Mouse (Mus musculus): ENCODE measurements at regions not wholly inside any gene's neighbourhood (a gene's known extent, or its start where the extent isn't known, plus 50 kb on each side); places are given as distances from the start of the nearest gene placed in this dataset.

GRCm38 (mm10) chr9:33209083-33209482 lies 573.1 kb downstream of the Ets1 start:
- no peak for ATAC-seq (ENCODE audit: low TSS enrichment)

DNA sequence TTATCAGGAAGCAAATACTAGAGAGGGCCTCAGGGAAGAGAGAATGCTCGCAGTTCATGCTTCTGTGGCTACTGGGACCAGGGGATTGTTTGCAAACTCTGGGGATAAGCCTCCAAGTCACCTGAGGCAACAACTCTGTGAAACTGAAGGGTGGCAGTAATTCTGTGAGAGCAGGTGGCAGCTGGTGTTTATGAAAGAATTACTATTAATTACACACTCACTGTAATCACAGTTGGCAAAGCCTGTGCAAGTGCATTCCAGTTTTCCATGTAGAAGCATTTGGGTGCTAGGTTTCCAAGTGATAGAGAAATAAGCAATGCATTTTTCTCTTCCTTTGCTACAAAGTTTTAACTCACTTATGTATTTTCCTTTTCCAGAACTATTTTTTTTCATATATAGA lies 578.5 kb downstream of the Ets1 start:
- ATAC-seq (ENCODE audit: low TSS enrichment) = no peak

GRCm38 (mm10) chr9:33220981-33221380 lies 585.0 kb downstream of the Ets1 start:
- ATAC-seq (ENCODE audit: low TSS enrichment) = peak; percentile 99

- ATAC-seq (ENCODE audit: low TSS enrichment) = no peak
These were observed 586.2 kb downstream of the Ets1 start for GRCm38 (mm10) chr9:33222066-33222805.

GRCm38 (mm10) chr9:33233699-33234131 lies 597.7 kb downstream of the Ets1 start:
- no peak for ATAC-seq (ENCODE audit: low TSS enrichment)

GRCm38 (mm10) chr9:33238190-33238589 lies 602.2 kb downstream of the Ets1 start:
- no peak for ATAC-seq (ENCODE audit: low TSS enrichment)

DNA sequence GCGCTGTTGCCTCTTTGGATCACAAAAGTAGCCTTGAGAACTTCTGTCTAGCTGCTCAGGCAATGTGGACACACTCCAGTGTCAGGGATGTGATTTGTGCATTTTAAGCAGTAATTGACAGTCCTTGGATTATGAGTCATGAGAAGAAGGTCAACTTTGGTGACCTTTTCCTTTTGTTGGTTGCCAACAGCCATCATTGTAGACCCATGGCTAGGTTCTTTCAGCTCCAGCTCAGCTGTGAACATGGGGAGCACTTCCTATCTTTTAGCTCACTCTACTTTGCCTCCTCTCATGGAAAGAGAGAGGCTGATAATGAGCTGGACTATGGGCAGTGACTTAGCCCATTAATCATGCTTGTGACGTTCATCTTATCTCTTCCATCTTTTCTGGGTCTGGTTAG lies 602.8 kb downstream of the Ets1 start:
- no peak for ATAC-seq (ENCODE audit: low TSS enrichment)

DNA sequence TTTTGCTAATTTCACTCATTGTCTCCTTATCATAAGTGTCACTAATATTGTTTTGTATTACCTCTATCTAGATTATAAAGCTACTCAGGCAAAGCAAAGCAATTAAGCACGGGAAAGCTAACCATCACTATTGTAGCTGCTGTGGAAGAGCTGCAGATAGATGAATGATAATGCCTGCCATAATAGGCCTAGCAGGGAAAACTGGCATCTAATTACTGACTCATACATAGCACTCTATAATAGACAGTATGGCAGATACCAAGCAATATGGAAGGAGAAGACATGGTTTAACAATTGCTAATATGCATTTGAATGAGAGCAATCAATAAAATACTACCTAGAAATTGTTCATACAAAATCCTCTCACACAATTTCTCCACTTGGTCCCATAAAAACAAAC lies 604.5 kb downstream of the Ets1 start:
- ATAC-seq (ENCODE audit: low TSS enrichment) = no peak

DNA sequence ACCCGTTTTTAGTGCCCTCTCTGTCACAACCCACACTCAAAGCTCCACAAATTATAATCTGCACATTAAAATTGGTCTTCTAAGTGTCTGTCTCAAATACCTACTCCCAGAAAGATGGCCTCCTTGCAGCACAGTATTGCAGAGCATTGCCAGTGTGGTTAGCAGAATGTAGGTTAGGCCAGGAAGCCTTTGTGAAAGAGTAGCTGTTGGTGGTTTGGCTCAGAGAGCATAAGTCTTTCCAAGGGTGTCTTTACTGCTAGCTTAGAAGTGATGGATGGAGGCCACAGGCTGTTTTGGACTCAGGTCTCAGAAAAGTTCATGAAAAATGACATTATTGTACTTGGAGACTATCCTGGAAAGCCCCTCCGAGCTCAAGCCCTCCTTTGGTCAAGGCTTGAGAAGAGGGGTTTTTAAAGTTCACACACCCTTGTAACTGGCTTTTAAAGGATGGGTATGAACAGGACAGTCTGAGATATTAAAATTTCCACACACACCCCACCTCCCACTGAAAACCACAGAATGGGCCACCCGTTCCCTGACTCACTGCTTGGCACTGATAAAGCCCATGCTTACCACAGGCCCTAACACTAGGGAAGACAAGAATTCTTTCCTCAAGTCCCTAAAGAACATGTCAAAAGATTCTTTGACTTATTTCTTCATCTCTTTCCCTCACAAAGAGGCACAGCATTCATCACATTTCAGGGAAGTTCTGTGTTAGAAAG lies 605.1 kb downstream of the Ets1 start:
- ATAC-seq (ENCODE audit: low TSS enrichment) = no peak

GRCm38 (mm10) chr9:33246932-33247331 lies 610.9 kb downstream of the Ets1 start:
- ATAC-seq (ENCODE audit: low TSS enrichment) = 0 out of 2 replicates have a peak, but pooled peaks have one; percentile 57

DNA sequence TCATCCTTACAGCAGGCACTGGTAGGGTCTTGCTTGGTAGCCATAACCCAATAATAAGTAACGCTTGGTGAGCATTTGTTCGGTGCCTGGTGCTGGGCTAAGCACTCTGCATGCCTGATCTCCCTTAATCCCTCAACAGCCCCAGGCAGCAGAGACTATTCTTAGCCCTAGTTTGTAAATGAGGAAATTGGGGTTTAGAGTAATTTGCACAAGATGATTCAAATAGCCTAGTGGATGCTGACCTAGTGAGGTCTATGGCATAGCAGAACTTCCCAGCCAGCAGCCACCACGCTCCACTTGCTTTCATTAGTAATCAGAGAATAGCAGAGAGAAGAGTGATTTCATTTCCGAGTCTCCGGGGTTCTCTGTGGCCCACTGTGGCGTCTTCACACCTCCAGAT lies 622.2 kb downstream of the Ets1 start:
- ATAC-seq (ENCODE audit: low TSS enrichment) = no peak

GRCm38 (mm10) chr9:33260171-33260570 lies 624.1 kb downstream of the Ets1 start:
- ATAC-seq (ENCODE audit: low TSS enrichment) = peak; percentile 99

GRCm38 (mm10) chr9:33289381-33289780 lies 653.4 kb downstream of the Ets1 start:
- peak; percentile 85 for ATAC-seq (ENCODE audit: low TSS enrichment)

GRCm38 (mm10) chr9:33292116-33292515 lies 656.1 kb downstream of the Ets1 start:
- ATAC-seq (ENCODE audit: low TSS enrichment) = peak; percentile 65

- no peak for ATAC-seq (ENCODE audit: low TSS enrichment)
These were observed 659.9 kb downstream of the Ets1 start for GRCm38 (mm10) chr9:33295925-33296324.

DNA sequence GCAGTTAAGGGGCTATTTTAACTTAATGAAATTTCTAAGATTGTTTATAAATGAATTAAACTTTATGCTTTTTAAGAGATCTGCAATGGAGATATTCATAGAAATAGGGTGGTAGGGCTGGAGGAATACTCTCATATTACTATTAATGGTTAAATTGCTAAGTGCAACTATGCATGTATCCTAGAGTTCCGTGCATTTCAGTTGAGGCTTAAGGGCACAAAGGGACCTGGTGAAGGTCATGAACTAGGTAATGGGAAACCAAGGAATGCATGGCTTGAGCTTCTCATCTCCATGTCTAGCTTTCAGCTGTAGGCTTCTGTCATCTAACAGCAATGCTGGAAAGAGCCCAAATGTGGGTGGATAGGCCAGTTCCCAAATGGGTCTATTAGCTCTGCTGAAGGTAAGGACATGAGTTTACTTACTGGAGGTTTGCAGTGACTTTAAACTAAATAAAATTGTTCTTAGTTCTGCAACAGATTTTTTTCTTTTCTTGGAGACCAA lies 683.6 kb downstream of the Ets1 start:
- ATAC-seq (ENCODE audit: low TSS enrichment) = no peak

DNA sequence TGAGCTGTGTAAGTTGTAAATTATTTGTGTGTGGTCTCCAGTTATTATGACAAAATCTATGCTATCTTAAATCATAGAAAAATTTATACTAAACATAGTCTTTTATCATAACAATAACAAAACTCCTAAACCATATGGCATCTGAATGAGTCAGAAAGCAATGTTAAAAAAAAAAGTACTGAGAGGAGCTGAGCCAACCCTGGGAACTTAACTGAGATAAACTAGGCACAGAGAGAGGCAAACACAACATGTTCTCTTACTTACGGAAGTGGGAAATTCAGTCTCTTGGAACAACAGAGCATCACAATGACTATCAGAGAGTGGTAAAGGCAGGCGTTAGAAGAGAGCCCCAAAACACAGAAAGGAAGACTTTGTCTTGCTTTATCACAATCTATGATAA lies 691.7 kb downstream of the Ets1 start:
- ATAC-seq (ENCODE audit: low TSS enrichment) = peak; percentile 95

DNA sequence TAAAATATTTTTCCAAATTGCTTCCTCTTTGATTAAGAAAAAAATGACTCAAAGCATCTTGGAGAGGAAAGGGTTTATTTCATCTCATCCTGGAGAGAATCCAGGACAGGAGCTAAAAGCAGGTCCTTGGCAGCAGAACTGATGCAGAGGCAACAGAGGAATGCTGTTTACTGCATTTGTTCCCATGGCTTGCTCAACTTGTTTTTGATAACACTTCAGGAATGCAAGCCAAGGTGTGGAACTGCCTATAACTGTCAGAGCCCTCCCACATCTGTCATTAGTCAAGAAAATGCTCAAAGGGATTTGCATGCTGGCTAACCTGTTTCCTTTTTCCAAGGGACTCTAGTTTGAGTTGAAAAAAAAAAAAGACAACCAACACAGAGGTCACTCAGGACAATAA lies 714.2 kb downstream of the Ets1 start:
- ATAC-seq (ENCODE audit: low TSS enrichment) = no peak

DNA sequence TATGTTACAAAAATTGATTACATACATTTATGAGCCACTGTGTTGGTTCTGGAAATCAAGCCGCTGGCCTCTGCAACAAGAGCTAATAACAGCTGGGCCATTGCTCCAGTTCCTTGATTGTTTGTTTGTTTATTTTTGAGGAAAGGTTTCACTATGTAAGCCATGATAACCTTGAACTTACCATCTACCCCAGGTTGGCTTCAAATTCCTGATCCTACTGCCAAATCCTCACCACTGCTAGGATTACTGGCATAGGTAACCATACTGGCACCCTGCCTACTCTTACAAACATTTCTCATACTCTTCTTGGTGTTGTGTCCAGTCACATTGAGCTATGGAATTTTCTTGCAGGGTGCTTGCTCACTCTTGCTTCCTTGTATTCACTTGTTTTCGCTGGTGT lies 720.6 kb downstream of the Ets1 start:
- ATAC-seq (ENCODE audit: low TSS enrichment) = no peak

DNA sequence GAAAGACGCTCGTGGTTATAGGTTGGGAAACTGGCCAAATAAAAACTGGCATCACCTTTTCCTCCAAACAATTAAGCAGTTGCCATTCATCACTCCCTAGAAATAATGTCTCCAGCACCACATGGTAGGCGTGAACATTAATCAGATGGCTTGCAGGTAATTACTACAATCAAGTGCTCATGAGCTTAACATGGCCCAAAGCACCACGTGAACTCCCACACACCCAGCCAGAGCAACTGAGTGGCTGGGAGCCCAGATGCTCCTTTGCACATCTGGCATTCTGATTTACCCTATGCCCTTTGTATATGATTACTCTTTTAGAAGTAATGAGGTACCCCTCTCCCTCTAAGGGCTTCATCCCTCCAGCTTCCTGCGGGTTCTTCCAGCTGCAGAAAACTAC lies 724.9 kb downstream of the Ets1 start:
- ATAC-seq (ENCODE audit: low TSS enrichment) = no peak

- ATAC-seq (ENCODE audit: low TSS enrichment) = peak; percentile 76
These were observed 753.1 kb downstream of the Ets1 start for GRCm38 (mm10) chr9:33389170-33389569.

DNA sequence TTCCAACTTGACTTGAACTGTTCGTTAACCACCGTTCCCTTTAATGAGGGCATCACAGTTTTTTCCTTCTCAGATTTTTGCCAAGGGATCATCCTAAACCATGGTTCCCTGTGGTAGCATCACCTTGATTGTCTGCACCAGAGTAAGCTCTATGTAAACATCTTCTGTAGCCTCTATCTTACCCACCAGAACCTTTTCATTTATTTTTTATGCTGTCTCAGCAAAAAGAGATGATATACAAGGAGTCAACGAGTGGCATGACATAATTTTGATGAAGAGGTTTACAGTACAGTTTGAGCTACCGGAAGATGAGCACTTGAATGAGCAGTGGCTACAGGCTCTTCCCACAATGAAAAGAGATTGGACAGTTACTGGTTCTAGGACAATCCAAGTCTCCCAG lies 768.7 kb downstream of the Ets1 start:
- ATAC-seq (ENCODE audit: low TSS enrichment) = no peak

DNA sequence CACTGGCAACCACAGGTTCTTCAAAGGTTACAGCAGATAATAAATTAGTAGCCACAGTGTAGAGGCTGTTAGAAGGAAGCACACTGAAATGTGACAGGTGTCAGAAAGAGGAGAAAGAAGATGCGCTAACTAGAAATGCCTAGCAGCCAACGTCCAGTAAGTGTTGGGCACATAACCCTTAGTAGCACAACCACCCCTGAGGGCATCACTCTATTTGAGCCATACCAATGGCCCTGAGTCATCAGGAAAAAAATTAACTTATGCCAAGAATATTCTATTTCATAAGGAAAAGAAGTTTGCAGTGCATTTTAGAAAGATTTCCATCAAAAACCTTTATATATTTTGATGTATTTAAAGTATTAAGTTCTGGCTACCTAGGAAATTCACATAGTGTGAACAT lies 771.5 kb downstream of the Ets1 start:
- no peak for ATAC-seq (ENCODE audit: low TSS enrichment)
